In genomic region chr9:41439979-41440378, GRCm38 (mm10) we compare ENCODE assay signal across 12 mouse cellular contexts.
DNase-seq lines count a peak whose midpoint lies in the region; ATAC-seq and TF ChIP-seq lines count a peak whose summit lies in the region.
"Had no signal": no experiment of that assay in that cellular context is flagged by ENCODE, and none has a peak within 500 bp of the region (broad histone marks: within the 10 kb centered on the region; RNA-seq: fewer than 3 reads in every experiment).

No protein-coding gene starts in this region.

- H3K27ac ChIP-seq in thymus, adult 2 months (ENCODE audit: control insufficient read depth, insufficient read depth, low read length) = no peak overlapping the region
- H3K27ac ChIP-seq: embryonic facial prominence, embryonic 10.5 days; limb, embryonic 12.5 days; stomach, embryonic 15.5 days had no signal

- no peaks in the 10 kb centered on the region for H3K4me1 ChIP-seq in lung, adult 2 months (ENCODE audit: control insufficient read depth, insufficient read depth, low read length)
- no peaks in the 10 kb centered on the region for H3K4me1 ChIP-seq in thymus, adult 2 months (replicated peaks; ENCODE audit: control insufficient read depth, insufficient read depth, low read length)
- H3K4me1 ChIP-seq: embryonic facial prominence, embryonic 10.5 days; limb, embryonic 12.5 days; stomach, embryonic 15.5 days had no signal

- no peak for TF ChIP-seq CTCF in lung, adult 2 months (IDR thresholded peaks at IDR 0.05; ENCODE audit: insufficient read depth, low read length)
- TF ChIP-seq CTCF in thymus, adult 2 months (IDR thresholded peaks at IDR 0.05; ENCODE audit: borderline replicate concordance, control insufficient read depth, extremely low read depth, insufficient read depth, low read length, poor library complexity) = no peak

- no peak for DNase-seq in cerebellum, postnatal 4 days (ENCODE audit: low spot score in 2 of 2)
- DNase-seq in lung, postnatal 25 days (ENCODE audit: low spot score) = peak; percentile 5
- DNase-seq in lung, adult 2 months = no peak
- DNase-seq in cerebellum, postnatal 25 days = peak; percentile 47 to 65
- peak; percentile 46 for DNase-seq in heart, postnatal 4 days
- no peak for DNase-seq in thymus, adult 2 months

- H3K36me3 ChIP-seq in thymus, adult 2 months (ENCODE audit: control insufficient read depth, insufficient read depth, low read length) = no peaks in the 10 kb centered on the region
- H3K36me3 ChIP-seq: stomach, embryonic 15.5 days had no signal

- no peak overlapping the region for H3K4me3 ChIP-seq in lung, adult 2 months (replicated peaks; ENCODE audit: extremely low read depth, low read depth, low read length)
- no peak overlapping the region for H3K4me3 ChIP-seq in thymus, adult 2 months (ENCODE audit: control insufficient read depth, insufficient read depth, low read length)
- H3K4me3 ChIP-seq: embryonic facial prominence, embryonic 10.5 days; limb, embryonic 12.5 days; myocyte; stomach, embryonic 15.5 days had no signal

- no peak for TF ChIP-seq POLR2A in lung, adult 2 months (IDR thresholded peaks at IDR 0.05; ENCODE audit: borderline replicate concordance, extremely low read depth, low read depth, low read length)
- no peak for TF ChIP-seq POLR2A in thymus, adult 2 months (IDR thresholded peaks at IDR 0.05; ENCODE audit: control insufficient read depth, extremely low read depth, insufficient read depth, low read length, poor library complexity)

- no peaks in the 10 kb centered on the region for H3K27me3 ChIP-seq in thymus, adult 2 months (ENCODE audit: control insufficient read depth, insufficient read depth, low read length)
- H3K27me3 ChIP-seq: limb, embryonic 12.5 days; stomach, embryonic 15.5 days had no signal

- 66% methylated on average over 4 of the region's 4 CpGs for WGBS in lung, adult 2 months
- WGBS in thymus, adult 2 months = 92% methylated on average over 4 of the region's 4 CpGs

- peak; percentile 79 for ATAC-seq in cerebellum, adult (ENCODE audit: insufficient number of reproducible peaks, low FRiP score, low TSS enrichment)
- no peak for ATAC-seq in megakaryocyte, adult 5-6 weeks (ENCODE audit: poor library complexity, severe bottlenecking)

Comparison
In these comparisons a context has a peak if more than half of its experiments do, and no peak if none do; other contexts are left out.
1. DNase-seq: peak in lung, postnatal 25 days (single experiment), cerebellum, postnatal 25 days (2 of 2) and heart, postnatal 4 days (single experiment); none in cerebellum, postnatal 4 days (0 of 2), lung, adult 2 months (single experiment) and thymus, adult 2 months (single experiment).